Mouse (Mus musculus) liver, postnatal 0 days (tissue): ENCODE data around the gene Rasl10b.

Source experiments
- CTCF ChIP-seq: sonication (generic); IDR thresholded peaks from 2 replicates; pipeline ENCODE4 v1.5.1; 2016; ENCODE audit warnings: antibody characterized with exemption, low read depth
- EP300 ChIP-seq: IDR thresholded peaks from 2 replicates; pipeline ENCODE4 v1.6.1; 2016; ENCODE audit warnings: antibody characterized with exemption, low read depth, mild to moderate bottlenecking

- TF ChIP-seq CTCF, result no peak
- no peak for TF ChIP-seq EP300
These were observed 28.4 kb downstream of the Rasl10b start, which contains the start of gene 1700020L24Rik for GRCm38 (mm10) chr11:83437377-83437776.
